Mouse (Mus musculus): Measurements from ENCODE around the gene Iqck.

- TF ChIP-seq CTCF (IDR thresholded peaks at IDR 0.05; ENCODE audit: low read depth) (no peak), EP300 (optimal IDR thresholded peaks at IDR 0.05) (no peak)
Measured at GRCm38 (mm10) chr7:118981831-118982230, 126.3 kb downstream of the Iqck start.

Measured in stomach, postnatal 0 days (tissue).